Mouse (Mus musculus) A20 (cell line): Measurements from ENCODE around the gene Acpp.
"Not testable (repeated sequence)": the region's sequence is repeated elsewhere in the genome, so short reads cannot be mapped to it uniquely, and the experiment has no call there.

ENCODE experiments used
- DNase-seq: peaks from one replicate; pipeline ENCODE4 v3.0.0-alpha.2; 2011; ENCODE audit warnings: low read depth, low spot score

Acpp gene

DNA sequence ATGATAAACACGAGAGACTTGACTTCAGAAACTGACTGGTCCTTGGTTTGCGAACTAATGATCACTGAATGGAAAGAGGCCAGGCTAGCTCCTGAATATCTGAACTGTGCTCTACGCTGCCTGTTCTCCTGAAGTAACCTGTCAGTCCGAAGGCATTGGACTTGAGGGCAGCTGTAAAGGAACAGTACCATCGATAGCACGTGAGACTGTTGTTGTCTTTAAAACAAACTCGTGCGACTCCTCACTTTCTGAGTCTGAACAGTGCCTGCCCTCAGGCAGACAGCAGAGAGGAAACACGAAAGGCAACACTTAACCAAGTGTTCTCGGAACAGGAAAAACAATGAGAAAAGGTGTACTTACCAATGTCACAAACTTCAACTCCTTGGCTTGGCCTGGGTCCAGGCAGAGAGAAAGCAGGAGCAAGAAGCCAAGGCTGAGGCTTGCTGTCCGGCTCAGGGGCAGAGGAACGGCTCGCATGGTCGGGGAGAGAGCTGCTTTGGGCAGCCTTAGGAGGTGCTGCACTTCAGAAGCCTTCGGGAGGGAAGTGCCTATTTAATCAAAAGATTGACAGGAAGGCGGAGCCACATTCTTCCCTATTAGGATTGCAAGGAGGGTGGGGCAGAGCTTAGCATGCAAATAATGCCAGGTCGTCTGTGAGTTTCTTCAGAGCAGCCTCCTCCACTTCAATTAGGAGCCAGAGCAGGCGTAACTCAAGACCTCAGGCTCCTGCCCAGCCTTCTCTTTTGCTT is at the start of gene Acpp:
Gene Acpp, minus strand, starts transcription at position 566 of the 749 bp plus-strand sequence.
- DNase-seq = peak; percentile 89

GRCm38 (mm10) chr9:104382571-104383170 is 45.1 kb upstream of the Acpp start:
- no peak for DNase-seq

GRCm38 (mm10) chr9:104379532-104380162 is 42.1 kb upstream of the Acpp start:
- peak; percentile 62 for DNase-seq

GRCm38 (mm10) chr9:104375573-104375972 is 38.0 kb upstream of the Acpp start:
- peak; percentile 56 for DNase-seq

DNA sequence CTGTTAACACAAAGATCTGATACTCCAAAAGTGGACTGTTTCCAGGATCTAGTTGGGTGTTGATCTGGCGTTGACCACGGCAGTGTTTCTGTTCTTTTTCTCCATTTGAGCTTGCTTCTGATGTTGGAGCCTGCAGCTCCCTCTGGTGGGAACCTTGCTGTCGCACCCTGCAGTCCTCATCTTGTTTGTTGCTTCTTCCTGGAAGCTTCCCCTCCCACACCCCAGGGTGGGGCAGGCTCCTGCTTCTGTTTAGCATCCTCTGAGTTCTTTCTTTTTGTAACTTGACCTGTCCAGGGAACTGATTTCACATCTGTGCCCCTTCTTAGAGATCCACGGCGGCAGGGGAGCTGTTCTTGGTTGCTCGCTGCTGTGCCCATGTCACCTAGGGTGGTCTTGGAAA is 35.7 kb upstream of the Acpp start:
- peak; percentile 75 for DNase-seq

GRCm38 (mm10) chr9:104366983-104367382 is 29.4 kb upstream of the Acpp start:
- DNase-seq = peak; percentile 37

DNA sequence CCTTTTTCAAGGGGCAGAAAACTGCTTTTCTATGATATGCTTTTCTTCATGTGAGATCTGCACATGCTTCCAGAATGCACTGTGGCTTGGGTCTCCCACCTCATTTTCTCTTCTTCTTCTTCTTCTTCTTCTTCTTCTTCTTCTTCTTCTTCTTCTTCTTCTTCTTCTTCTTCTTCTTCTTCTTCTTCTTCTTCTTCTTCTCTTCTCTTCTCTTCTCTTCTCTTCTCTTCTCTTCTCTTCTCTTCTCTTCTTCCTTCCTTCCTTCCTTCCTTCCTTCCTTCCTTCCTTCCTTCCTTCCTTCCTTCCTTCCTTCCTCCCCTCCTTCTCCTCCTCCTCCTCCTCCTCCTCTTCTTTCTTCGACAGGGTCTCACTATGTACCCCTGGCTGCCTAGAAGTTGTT is 24.4 kb upstream of the Acpp start:
- not testable (repeated sequence) for DNase-seq

- no peak for DNase-seq
Measured at GRCm38 (mm10) chr9:104361073-104361891, 23.7 kb upstream of the Acpp start.

DNA sequence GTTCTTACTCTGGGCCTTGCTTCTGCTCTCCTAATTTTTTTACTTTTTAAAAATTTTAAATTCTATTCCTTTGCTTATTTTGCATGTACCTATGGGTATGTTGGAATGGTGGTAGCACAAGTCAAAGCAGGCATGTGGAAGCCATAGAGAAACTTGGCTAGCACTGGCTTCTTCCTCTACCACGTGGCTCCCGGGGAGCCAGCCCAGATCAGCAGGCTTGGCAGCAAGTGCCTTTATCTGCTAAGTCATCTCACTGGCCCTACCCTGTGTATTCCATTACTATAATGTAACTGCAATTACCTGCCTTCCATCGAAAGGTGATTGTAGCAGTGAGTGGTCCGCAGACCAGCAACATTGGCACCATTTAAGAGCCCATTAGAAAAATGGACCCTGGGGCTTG is 22.8 kb upstream of the Acpp start:
- no peak for DNase-seq

DNA sequence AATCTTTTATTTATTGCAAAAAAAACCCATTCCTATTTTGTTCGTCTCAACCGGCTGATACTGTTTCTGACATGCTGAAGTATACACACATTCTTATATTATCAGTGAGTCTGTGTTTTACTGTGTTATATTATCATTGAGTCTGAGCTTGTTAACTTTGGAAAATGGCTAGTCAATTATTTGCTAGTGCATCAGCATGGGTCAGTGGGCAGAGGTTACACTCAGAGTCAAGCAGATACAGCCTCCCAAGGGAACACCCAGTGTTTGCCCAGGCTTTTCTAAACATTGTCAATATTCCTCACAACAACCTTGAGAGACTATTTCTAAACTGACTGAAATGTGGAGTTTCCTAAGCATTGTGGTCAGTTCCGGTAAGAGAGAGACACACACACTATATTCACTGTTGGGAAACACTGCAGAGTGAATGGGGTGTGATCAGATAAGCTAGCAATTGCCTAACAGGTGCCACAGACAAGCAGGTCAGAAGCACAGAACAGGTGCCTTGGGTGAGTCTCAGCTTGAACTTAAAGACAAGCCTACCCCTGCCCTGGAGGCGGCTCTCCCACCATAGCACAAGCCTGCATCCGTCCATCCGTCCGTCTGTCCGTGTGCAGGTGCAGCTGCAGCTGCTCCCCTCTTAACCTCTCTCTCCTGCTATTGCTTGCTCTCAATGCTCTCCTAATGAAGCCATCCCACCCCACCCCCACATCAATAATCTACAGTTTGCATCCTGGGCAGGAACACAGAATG is 18.1 kb upstream of the Acpp start:
- no peak for DNase-seq

DNA sequence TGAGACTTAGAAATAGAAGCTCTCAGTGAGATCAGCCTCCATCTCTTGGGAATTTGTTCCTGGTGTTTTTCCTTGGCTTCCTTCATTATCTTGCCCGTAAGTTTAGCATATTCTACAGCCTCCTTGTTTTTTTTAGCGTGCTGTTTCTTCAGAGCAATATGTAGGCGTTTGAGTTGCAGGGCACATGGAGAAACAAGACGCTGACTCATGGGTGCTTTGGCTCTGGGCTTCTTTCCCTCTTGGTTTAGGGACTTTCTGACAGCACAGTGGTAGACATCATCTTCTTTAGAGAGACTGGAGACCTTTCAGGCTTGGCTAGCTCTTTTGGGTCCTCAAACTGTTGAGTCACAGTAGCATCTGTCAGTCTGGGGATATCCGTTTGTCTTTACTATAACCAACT is 6.6 kb upstream of the Acpp start:
- DNase-seq = no peak

DNA sequence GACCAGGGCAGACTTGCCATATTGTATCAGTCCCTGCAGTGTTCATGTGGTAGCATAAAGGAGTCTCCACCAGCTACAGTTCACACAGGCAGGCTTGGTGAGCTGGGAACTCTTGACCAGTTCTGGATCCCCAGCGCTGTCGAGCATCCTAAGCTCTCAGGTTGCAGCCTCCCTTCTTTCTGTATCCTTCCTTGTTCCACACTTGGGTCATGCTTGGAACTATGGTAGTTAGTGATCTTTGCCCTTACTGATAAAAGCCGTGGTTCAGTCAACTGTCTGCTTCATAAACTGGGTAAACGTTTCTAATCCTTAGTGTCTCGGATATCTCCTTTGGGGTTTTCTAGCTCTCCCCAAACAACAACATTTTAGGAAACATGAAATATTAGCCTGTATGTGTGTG is 1.9 kb upstream of the Acpp start:
- DNase-seq = no peak

GRCm38 (mm10) chr9:104338489-104339427 is 1.2 kb upstream of the Acpp start:
- DNase-seq = peak; percentile 51

DNA sequence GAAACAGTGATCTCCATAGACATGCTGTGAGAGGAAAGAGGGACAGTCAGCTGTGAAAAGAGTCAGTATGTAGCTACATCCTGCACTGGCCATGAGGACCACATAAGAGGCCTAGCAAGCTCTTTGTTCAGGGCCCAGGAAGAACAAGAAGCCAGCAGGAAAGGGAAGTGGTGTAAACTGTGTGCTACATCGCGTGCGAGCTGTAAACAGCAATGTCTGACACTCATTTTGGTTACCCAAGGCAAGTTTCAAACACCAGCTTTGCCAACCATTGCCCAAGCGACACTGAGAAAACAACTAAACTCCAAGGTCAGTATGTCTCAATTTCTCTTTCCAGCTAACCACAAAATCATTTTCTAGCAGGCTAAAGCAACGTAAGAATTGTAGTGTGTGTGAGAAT is 6.2 kb downstream of the Acpp start:
- DNase-seq = no peak

DNA sequence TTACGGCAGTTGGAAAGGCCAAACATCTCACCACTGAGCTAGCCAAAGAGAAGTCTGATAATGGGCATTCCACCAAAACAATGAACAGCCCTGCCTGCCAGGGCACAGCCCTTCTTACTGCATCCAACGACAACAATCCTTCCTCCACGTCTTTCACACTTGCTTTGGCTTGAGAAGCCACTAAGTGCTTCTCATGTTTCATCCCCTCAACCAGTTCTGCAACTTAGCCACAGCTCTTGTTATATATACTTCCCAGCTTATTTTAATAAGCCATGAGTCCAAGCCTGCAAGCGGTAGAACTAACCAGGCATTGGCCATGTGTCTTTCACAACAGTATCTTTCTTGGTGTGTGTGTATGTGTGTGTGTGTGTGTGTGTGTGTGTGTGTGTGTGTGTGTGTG is 8.9 kb downstream of the Acpp start:
- no peak for DNase-seq

DNA sequence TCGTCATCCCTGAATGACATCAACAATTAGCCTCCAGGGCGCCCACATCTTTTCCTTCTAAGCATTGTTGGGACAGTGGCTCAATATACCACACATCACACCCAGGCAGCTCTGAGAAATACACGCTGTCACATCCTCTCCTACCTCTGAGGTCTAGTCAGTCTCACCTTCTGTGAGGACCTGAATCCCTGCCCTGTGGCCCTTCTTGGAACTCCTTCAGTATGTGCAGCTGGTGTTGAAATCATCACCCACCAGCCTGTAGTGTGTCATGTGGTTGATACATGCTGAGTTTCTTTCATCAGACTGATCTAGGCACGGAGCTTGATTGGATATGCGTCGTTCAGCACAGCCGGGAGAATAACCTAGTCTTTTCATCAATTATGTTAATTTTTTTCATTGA is 16.0 kb downstream of the Acpp start:
- no peak for DNase-seq

DNA sequence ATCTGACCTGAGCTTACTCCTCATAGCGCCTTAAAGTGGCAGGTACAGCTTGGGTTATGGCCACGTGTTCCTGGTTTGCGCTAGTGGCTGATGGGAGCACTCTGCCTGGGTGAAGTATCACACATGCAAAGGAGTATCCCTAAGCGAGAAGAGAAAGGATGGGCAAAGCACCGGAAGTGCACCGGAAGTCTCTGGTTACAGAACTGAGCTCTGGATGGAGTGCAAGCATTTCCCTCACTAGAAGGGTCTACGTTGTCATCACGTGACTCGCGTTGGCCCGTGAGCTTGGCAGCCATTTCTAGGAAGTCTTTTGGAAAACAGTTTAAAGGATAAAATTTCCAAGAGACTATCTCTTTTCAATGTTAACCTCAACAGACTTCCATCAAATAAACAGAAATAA is 21.2 kb downstream of the Acpp start:
- DNase-seq = no peak

- peak; percentile 60 for DNase-seq
Measured at GRCm38 (mm10) chr9:104315499-104315898, 22.0 kb downstream of the Acpp start.

- peak; percentile 78 for DNase-seq
Measured at GRCm38 (mm10) chr9:104306734-104307133, 30.8 kb downstream of the Acpp start.
